10 mouse cellular contexts compared by ENCODE assay signal in the genomic region with DNA sequence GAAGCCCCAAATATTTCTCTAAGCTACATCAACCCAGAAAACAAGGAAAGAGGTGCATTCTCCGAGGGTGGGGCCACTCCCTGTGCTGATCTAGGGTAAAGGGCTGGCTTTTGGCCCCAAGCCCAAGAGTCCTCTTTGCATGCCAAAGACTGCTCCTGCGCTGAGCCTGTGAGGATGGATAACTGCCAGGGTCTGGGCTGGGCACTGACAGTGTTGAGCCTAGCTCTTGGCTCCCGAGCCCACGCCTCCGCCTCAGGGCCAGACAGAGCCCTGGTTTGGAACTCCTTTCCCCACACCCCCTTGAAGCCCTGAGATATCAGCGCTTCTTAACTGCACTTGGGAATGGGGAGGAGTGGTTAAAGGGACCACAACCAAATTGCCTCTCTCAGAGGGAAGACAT. TPM values are rescaled to one million over a fixed set of nuclear protein-coding genes. Genes with fewer than 3 reads are reported as not detected.
DNase-seq lines count a peak whose midpoint lies in the region; ATAC-seq lines count a peak whose summit lies in the region.
"Had no signal": no experiment of that assay in that cellular context is flagged by ENCODE, and none has a peak within 500 bp of the region (broad histone marks: within the 10 kb centered on the region; RNA-seq: fewer than 3 reads in every experiment).

No protein-coding gene starts in this region.

- no peak for DNase-seq in frontal cortex, postnatal 36 days (ENCODE audit: low spot score in 2 of 2)
- peak; percentile 56 for DNase-seq in 3T3-L1 (ENCODE audit: low read depth, low spot score)
- DNase-seq in cerebellum, adult 8-10 months = peak; percentile 82
- DNase-seq in lung, postnatal 10 days = peak; percentile 77
- no peak for DNase-seq in frontal cortex, postnatal 14 days (ENCODE audit: low spot score in 2 of 2)

- H3K27ac ChIP-seq in heart, embryonic 15.5 days = no peak overlapping the region
- H3K27ac ChIP-seq: left cerebral cortex, adult 2 months had no signal

- peaks cover 8% of the 10 kb centered on the region for H3K27me3 ChIP-seq in heart, embryonic 15.5 days

- H3K9me3 ChIP-seq in heart, embryonic 15.5 days (replicated peaks) = no peaks in the 10 kb centered on the region

- peaks cover 8% of the 10 kb centered on the region for H3K4me1 ChIP-seq in heart, embryonic 15.5 days (replicated peaks)

- no peaks in the 10 kb centered on the region for H3K36me3 ChIP-seq in heart, embryonic 15.5 days

- no peak overlapping the region for H3K4me2 ChIP-seq in heart, embryonic 15.5 days

- no peak overlapping the region for H3K4me3 ChIP-seq in heart, embryonic 15.5 days
- H3K4me3 ChIP-seq: left cerebral cortex, adult 2 months had no signal

- no peak overlapping the region for H3K9ac ChIP-seq in heart, embryonic 15.5 days

- ATAC-seq in frontal cortex, adult (ENCODE audit: low TSS enrichment) = 0 out of 2 replicates have a peak, but pooled peaks have one; percentile 10
- ATAC-seq in heart, embryonic 15.5 days (replicated peaks; ENCODE audit: insufficient number of reproducible peaks, insufficient read depth, low FRiP score, low read depth) = peak; percentile 55
- ATAC-seq in erythroblast, adult 5-6 weeks (replicated peaks; ENCODE audit: low FRiP score, poor library complexity, severe bottlenecking) = no peak

- WGBS in heart, embryonic 15.5 days = 22% methylated on average over 6 of the region's 6 CpGs

RNA-seq across cellular contexts. Expression of gene Lep, which starts 28.8 kb away (rescaled TPM):
- not detected in 2 replicates for polyA plus RNA-seq in heart, embryonic 15.5 days (2015; fragmentation: Nextera tagmentation; extraction: Ambion mirVana)
- not detected in 2 replicates for total RNA-seq in erythroblast, adult 5-6 weeks (2015; ENCODE audit: low replicate concordance)
- not detected in 2 replicates for total RNA-seq in erythroblast, adult 5-6 weeks (2017; ENCODE audit: low replicate concordance)
- total RNA-seq: common myeloid progenitor, adult 5-6 weeks; left cerebral cortex, adult 2 months had no signal

Comparison
In these comparisons a context has a peak if more than half of its experiments do, and no peak if none do; other contexts are left out.
1. DNase-seq: peak in 3T3-L1 (single experiment), cerebellum, adult 8-10 months (single experiment) and lung, postnatal 10 days (single experiment); none in frontal cortex, postnatal 36 days (0 of 2) and frontal cortex, postnatal 14 days (0 of 2).